Mouse (Mus musculus) kidney, adult 2 months (tissue): ENCODE measurements around the gene Pdlim1.

Experiments
- CTCF ChIP-seq: fragments of 200-500 bp; conservative IDR thresholded peaks from 2 replicates; pipeline ENCODE4 v1.5.1; 2011; ENCODE audit warnings: low read depth, mild to moderate bottlenecking, control low read depth, low read length, moderate library complexity, mixed read lengths; ENCODE audit not compliant: insufficient read depth, insufficient read length
- POLR2A ChIP-seq: fragments of 200-500 bp; IDR thresholded peaks from one replicate; pipeline ENCODE4 v1.6.1; 2011; ENCODE audit warnings: low read depth, low read length, control low read depth

DNA sequence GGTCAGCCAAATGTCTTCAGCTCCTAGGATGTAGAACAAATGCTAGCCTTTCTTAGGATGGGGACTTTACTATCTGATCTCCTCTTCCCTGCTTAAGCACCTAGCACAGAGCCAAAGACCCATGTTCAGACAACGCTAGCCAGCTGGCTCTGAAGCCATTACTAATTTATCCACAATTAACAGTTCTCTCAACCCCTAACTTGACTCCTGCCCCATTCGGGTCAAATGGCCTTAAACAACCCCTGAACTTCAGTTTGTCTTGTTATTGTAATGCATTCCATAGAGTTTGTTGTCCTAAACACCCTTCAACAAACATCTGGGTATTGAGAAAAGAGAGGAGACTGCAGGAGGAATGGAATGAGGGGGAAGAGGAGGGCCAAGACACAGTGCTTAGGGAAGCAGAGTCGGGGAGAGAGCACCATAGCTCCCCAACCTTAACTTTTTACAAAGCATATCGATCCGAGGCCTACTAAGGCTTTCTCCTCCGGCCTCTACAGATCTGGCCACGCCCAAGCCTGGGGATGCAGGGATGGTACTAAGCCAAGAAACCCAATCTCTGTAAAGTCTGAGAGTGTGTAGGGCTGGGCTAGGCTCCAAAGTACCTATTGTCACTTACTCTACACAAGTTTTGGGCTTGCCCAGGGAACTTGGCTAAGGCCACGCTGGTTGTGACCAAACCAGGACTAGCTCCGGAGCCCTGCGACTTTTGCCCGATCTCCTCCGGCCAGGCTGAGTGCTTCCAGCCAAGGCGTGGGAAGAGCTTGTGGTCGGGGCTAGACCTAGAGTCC lies 4.0 kb upstream of the Pdlim1 start:
- no peak for TF ChIP-seq POLR2A
- TF ChIP-seq CTCF, result no peak
